In the genomic region with DNA sequence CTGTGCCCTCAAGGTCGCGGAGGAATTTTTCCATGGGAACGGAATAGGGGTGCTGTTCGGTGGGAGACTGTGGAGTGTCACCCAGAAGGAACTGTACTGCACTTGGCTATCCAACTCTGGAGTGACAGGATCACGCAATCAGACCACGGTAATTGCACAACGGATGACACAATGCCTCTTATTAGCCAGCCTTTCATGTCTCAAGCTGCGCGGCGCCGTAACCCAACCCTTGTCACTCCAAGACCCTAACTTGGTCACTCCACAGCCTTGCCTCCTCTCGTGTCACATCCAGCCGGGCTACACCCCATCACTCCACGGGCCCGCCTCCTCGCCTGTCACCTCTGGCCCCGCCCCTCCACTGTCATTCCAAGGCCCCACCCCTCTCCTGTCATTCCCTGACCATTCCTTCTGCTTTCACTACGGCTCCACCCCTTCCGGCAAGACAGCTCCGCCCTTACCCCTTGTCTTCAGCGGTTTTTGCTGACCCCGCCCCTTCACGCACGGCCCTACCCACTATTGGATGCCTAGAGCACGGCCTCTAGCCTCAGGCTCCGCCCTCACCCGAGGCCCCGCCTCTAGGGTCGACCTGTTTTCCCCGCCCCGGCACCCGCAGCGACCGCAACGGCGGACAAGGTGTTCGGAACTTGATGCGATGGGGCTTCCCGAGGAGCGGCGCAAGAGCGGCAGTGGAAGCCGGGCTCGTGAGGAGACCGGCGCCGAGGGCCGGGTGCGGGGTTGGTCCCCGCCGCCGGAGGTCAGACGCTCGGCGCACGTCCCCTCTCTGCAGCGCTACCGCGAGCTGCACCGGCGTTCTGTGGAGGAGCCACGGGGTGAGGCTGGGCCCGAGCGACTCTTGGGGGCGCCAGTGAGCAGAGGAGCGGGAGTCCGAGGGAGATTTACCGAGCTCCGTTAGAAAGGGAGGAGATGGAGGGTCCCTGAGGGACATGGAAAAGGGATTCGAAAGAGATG, we compare ENCODE assay signal across 8 mouse cellular contexts. TPM values are rescaled to one million over a fixed set of nuclear protein-coding genes. Genes with fewer than 3 reads are reported as not detected.
DNase-seq lines count a peak whose midpoint lies in the region; ATAC-seq and TF ChIP-seq lines count a peak whose summit lies in the region.

Acss2 (plus strand) TSS at position 494 of the 969 bp plus-strand sequence.
Ggt7 (minus strand) TSS at position 783 of the 969 bp plus-strand sequence.

- peak within 1 kb of the TSS; percentile 86 for H3K4me3 ChIP-seq in gastrocnemius, adult 2 months
- H3K4me3 ChIP-seq in hindbrain, postnatal 0 days (ENCODE audit: low read length), result peak within 1 kb of the TSS; percentile 75
- peak within 1 kb of the TSS; percentile 81 for H3K4me3 ChIP-seq in left cerebral cortex, adult 2 months

- TF ChIP-seq CTCF in gastrocnemius, adult 2 months (IDR thresholded peaks at IDR 0.05), result peak; percentile 93
- peak; percentile 82 for TF ChIP-seq CTCF in hindbrain, postnatal 0 days (IDR thresholded peaks at IDR 0.05; ENCODE audit: low read depth)
- TF ChIP-seq CTCF in left cerebral cortex, adult 2 months (IDR thresholded peaks at IDR 0.05), result peak; percentile 91

- peak within 1 kb of the TSS; percentile 97 for H3K27ac ChIP-seq in gastrocnemius, adult 2 months
- H3K27ac ChIP-seq in hindbrain, postnatal 0 days, result peak within 1 kb of the TSS; percentile 81
- peak within 1 kb of the TSS; percentile 89 for H3K27ac ChIP-seq in left cerebral cortex, adult 2 months

- intact Hi-C loops in gastrocnemius, adult 2 months (cut with DNase I), result loop anchor here (2.0 kb wide), 1 partner anchor 17 kb away; no protein-coding TSS in a partner anchor
- intact Hi-C loops in left cerebral cortex, adult 2 months (cut with DNase I), result loop anchor here (2.0 to 5.0 kb wide), 2 partner anchors 21 to 250 kb away; no protein-coding TSS in a partner anchor

- 3% methylated on average over 70 of the region's 70 CpGs for WGBS in hindbrain, postnatal 0 days

- peak; percentile 99 for DNase-seq in ZHBTc4 (ENCODE audit: low read depth, low spot score)
- DNase-seq in gastrocnemius, adult 2 months, result peak; percentile 100
- peak; percentile 98 for DNase-seq in hindbrain, postnatal 0 days (ENCODE audit: low spot score)
- peak; percentile 94 to 97 for DNase-seq in left cerebral cortex, adult 2 months (ENCODE audit: extremely low spot score in 1 of 2, low spot score in 2 of 2)
- DNase-seq in right cerebral cortex, adult 2 months (ENCODE audit: low spot score in 2 of 2), result peak; percentile 97 to 98
- peak; percentile 99 for DNase-seq in urinary bladder, postnatal 14 days (ENCODE audit: low spot score)

- no peaks in the 10 kb centered on the region for H3K9me3 ChIP-seq in hindbrain, postnatal 0 days (ENCODE audit: low read length)

- H3K9ac ChIP-seq in hindbrain, postnatal 0 days (replicated peaks; ENCODE audit: low read length), result peak within 1 kb of the TSS; percentile 68

- no peaks in the 10 kb centered on the region for H3K27me3 ChIP-seq in hindbrain, postnatal 0 days (ENCODE audit: insufficient read depth, low read length)

- no peaks in the 10 kb centered on the region for H3K36me3 ChIP-seq in hindbrain, postnatal 0 days (ENCODE audit: insufficient read depth, low read length)

- peak within 1 kb of the TSS; percentile 91 for H3K4me2 ChIP-seq in hindbrain, postnatal 0 days (ENCODE audit: low read depth, low read length)

- ATAC-seq in common myeloid progenitor, adult 5-6 weeks (replicated peaks; ENCODE audit: low read depth, poor library complexity, severe bottlenecking), result peak; percentile 87
- ATAC-seq in hindbrain, postnatal 0 days, result peak; percentile 99
- peak; percentile 89 for ATAC-seq in megakaryocyte, adult 5-6 weeks (ENCODE audit: poor library complexity, severe bottlenecking)

- H3K4me1 ChIP-seq in hindbrain, postnatal 0 days (ENCODE audit: insufficient read depth, low read length), result peaks cover 6% of the 10 kb centered on the region; the same call in 1 of the 2 replicates

RNA-seq across cellular contexts. Expression of gene Acss2, which starts in this region (rescaled TPM):
- 14.9 and 20.4 TPM in 2 replicates for total RNA-seq in common myeloid progenitor, adult 5-6 weeks (2017)
- 10 to 100 TPM; 29.7 to 53.7 TPM for total RNA-seq in gastrocnemius, adult 2 months (2021)
- 40.0 and 42.7 TPM in 2 replicates for total RNA-seq in hindbrain, postnatal 0 days (2014; rRNA removed)
- polyA plus RNA-seq in hindbrain, postnatal 0 days (2015; fragmentation: Nextera tagmentation; extraction: Ambion mirVana), result 23.7 and 27.5 TPM in 2 replicates
- 10 to 100 TPM; 56.2 to 61.6 TPM for total RNA-seq in left cerebral cortex, adult 2 months (2021)
- 8.9 and 9.6 TPM in 2 replicates for total RNA-seq in megakaryocyte, adult 5-6 weeks (2015)
- total RNA-seq in megakaryocyte, adult 5-6 weeks (2017), result 12.0 and 13.6 TPM in 2 replicates

RNA-seq across cellular contexts. Expression of gene Ggt7, which starts in this region (rescaled TPM):
- 0.19 TPM in 1 of 2 replicates, not detected in the other for total RNA-seq in common myeloid progenitor, adult 5-6 weeks (2017)
- under 1 TPM; 0.53 to 0.71 TPM for total RNA-seq in gastrocnemius, adult 2 months (2021)
- total RNA-seq in hindbrain, postnatal 0 days (2014; rRNA removed), result 201 and 255 TPM in 2 replicates
- 97.5 and 104 TPM in 2 replicates for polyA plus RNA-seq in hindbrain, postnatal 0 days (2015; fragmentation: Nextera tagmentation; extraction: Ambion mirVana)
- total RNA-seq in left cerebral cortex, adult 2 months (2021), result 100 to 1,000 TPM; 124 to 126 TPM
- not detected in 2 replicates for total RNA-seq in megakaryocyte, adult 5-6 weeks (2015)
- not detected in 2 replicates for total RNA-seq in megakaryocyte, adult 5-6 weeks (2017)

Comparison
In these comparisons a context has a peak if more than half of its experiments do, and no peak if none do; other contexts are left out.
1. Peak in every context shown above with its lines: DNase-seq, ATAC-seq, H3K4me3 ChIP-seq and H3K27ac ChIP-seq.
2. RNA of gene Ggt7 (total RNA-seq): 201 to 255 TPM in hindbrain, postnatal 0 days and 124 to 126 TPM in left cerebral cortex, adult 2 months; 0.53 to 0.71 TPM in gastrocnemius, adult 2 months, 0.19 TPM in common myeloid progenitor, adult 5-6 weeks and not detected in megakaryocyte, adult 5-6 weeks; every median in the first group is over 10 times any median in the second.